Mouse (Mus musculus) forebrain, postnatal 0 days (tissue): ENCODE data around the gene Gm5431. TPM values are rescaled to one million over a fixed set of nuclear protein-coding genes. Genes with fewer than 3 reads are reported as not detected.

ENCODE experiments used
- ATAC-seq: fragments of 200-750 bp; cut with Nextera tagmentation; 2 replicates; pipeline ENCODE4 v1.8.0; 2017; ENCODE audit warnings: mild to moderate bottlenecking, moderate library complexity
- DNase-seq: peaks from one replicate; pipeline ENCODE4 v3.0.0-alpha.2; 2015
- H3K27ac ChIP-seq: fragments of 300-500 bp; sonication (generic); 2 replicates; pipeline ENCODE4 v1.5.1; 2014; ENCODE audit warnings: low read depth, mild to moderate bottlenecking, antibody characterized with exemption, low read length, moderate library complexity, mixed read lengths
- H3K27me3 ChIP-seq: fragments of 300-500 bp; sonication (generic); 2 replicates; pipeline ENCODE4 v1.6.1; 2014; ENCODE audit warnings: mild to moderate bottlenecking, low read length, mixed read lengths; ENCODE audit not compliant: insufficient read depth
- H3K36me3 ChIP-seq: fragments of 300-500 bp; sonication (generic); 2 replicates; pipeline ENCODE4 v1.6.1; 2014; ENCODE audit warnings: mild to moderate bottlenecking, moderate library complexity; ENCODE audit not compliant: insufficient read depth
- H3K4me1 ChIP-seq: fragments of 300-500 bp; sonication (generic); 2 replicates; pipeline ENCODE4 v1.6.1; 2014; ENCODE audit warnings: antibody characterized with exemption; ENCODE audit not compliant: insufficient read depth
- H3K4me2 ChIP-seq: fragments of 300-500 bp; sonication (generic); 2 replicates; pipeline ENCODE4 v1.6.1; 2014; ENCODE audit warnings: low read depth, mild to moderate bottlenecking, moderate library complexity
- H3K4me3 ChIP-seq: fragments of 300-500 bp; sonication (generic); 2 replicates; pipeline ENCODE4 v1.5.1; 2014; ENCODE audit warnings: low read depth, low read length, mixed read lengths
- H3K9ac ChIP-seq: fragments of 300-500 bp; sonication (generic); 2 replicates; pipeline ENCODE4 v1.6.1; 2014; ENCODE audit warnings: mild to moderate bottlenecking
- H3K9me3 ChIP-seq: fragments of 300-500 bp; sonication (generic); 2 replicates; pipeline ENCODE4 v1.6.1; 2016; ENCODE audit warnings: low read length
- CTCF ChIP-seq: sonication (generic); IDR thresholded peaks from 2 replicates; pipeline ENCODE4 v1.5.1; 2016; ENCODE audit warnings: antibody characterized with exemption, control low read depth, low read depth
- WGBS: fragments of 180-500 bp; shearing (Covaris S2); extraction: QIAGEN DNeasy Blood & Tissue Kit; methylation state at CpG from one replicate; pipeline ENCODE4 v1.1.7; 2014; 5-methylcytosine and 5-hydroxymethylcytosine counted together
- polyA plus RNA-seq: library from polyadenylated mRNA; unstranded; fragments of >200 nt; fragmentation: Nextera tagmentation; extraction: Ambion mirVana; gene quantifications from 2 replicates; pipeline ENCODE4 v1.2.1, GENCODE M21; 2015
- total RNA-seq: library from RNA; depleted of rRNA; stranded (reverse); fragments of >200 nt; gene quantifications from 2 replicates; pipeline ENCODE4 v1.2.3, GENCODE M21; 2014

Gene Gm5431
- total and polyA plus RNA-seq, 2 experiments from 2014 or later: 0.19 to 0.29 TPM

DNA sequence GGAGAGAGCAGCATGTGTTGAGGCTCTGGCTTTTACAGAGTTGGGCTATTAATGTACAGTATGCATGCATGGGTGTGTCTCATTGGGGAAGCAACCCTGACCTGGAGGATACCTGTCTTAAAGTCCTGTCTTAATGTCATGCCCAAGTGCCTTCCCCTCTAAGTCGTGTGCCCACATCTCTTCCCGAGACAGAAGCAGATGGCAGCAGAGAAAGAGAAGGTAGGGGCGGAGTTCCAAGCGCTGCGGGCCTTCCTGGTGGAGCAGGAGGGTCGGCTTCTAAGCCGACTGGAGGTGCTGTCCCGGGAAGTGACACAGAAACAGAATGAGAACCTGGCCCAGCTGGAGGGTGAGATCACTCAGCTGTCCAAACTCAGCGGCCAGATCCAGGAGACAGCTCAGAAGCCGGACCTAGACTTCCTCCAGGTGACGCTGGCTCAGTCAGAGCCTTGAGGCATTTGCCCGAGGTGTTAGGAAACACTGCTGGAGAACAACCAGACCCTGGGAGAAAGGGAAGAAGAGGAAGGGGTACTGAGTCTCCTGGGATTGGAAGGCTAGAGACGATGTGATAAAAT, 56.7 kb downstream of the Gm5431 start:
- no peak for ATAC-seq
- no peak for TF ChIP-seq CTCF
- WGBS: 41% methylated on average over 13 of the region's 13 CpGs

GRCm38 (mm10) chr11:48844309-48844708, 57.7 kb downstream of the Gm5431 start:
- no peaks in the 10 kb centered on the region for H3K4me1 ChIP-seq
- ATAC-seq: no peak

More for the DNA sequence above, 56.7 kb downstream of the Gm5431 start:
- H3K27me3 ChIP-seq: no peaks in the 10 kb centered on the region; the same call in 1 of the 2 replicates
- H3K4me3 ChIP-seq: no peak overlapping the region
- H3K4me1 ChIP-seq: no peaks in the 10 kb centered on the region
- DNase-seq: no peak
- no peaks in the 10 kb centered on the region for H3K36me3 ChIP-seq
- H3K4me2 ChIP-seq: no peak overlapping the region
- no peaks in the 10 kb centered on the region for H3K9me3 ChIP-seq
- H3K9ac ChIP-seq: no peak overlapping the region
- no peak overlapping the region for H3K27ac ChIP-seq

DNA sequence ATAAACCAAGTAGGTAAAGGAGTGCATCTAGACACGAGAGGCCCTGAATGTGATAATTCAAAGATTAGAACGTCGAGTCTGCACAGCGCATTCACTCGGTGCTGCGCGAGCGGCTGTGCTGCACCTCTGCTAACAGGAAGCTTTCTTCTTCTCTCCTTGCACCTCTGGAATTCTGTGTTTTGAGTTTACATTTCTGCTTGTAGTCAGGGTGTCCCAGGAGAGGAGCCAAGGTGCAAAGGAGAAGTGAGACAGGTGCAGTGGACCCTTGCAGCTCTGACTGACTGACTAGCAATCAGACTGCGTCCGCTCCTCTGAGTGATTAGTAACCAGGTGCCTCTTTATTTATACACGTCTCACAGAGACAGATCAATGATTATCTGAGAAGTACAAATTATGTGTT, 58.8 kb downstream of the Gm5431 start:
- WGBS: 85% methylated on average over 11 of the region's 11 CpGs
- H3K4me1 ChIP-seq: peaks cover 6% of the 10 kb centered on the region
- no peak for ATAC-seq
- no peaks in the 10 kb centered on the region for H3K36me3 ChIP-seq
- no peak overlapping the region for H3K9ac ChIP-seq
- H3K27ac ChIP-seq: no peak overlapping the region
- no peak for DNase-seq
- no peak overlapping the region for H3K4me2 ChIP-seq
- H3K4me3 ChIP-seq: no peak overlapping the region
- no peaks in the 10 kb centered on the region for H3K27me3 ChIP-seq
- no peaks in the 10 kb centered on the region for H3K9me3 ChIP-seq
- no peak for TF ChIP-seq CTCF

More at GRCm38 (mm10) chr11:48844309-48844708, 57.7 kb downstream of the Gm5431 start:
- Histone ChIP-seq H3K36me3 (no peaks in the 10 kb centered on the region), H3K9me3 (no peaks in the 10 kb centered on the region), H3K27me3 (no peaks in the 10 kb centered on the region; the same call in 1 of the 2 replicates), H3K27ac (no peak overlapping the region), H3K4me2 (no peak overlapping the region), H3K4me3 (no peak overlapping the region), H3K9ac (no peak overlapping the region)
- TF ChIP-seq CTCF: no peak
- WGBS: 49% methylated on average over 6 of the region's 6 CpGs
- DNase-seq: no peak

DNA sequence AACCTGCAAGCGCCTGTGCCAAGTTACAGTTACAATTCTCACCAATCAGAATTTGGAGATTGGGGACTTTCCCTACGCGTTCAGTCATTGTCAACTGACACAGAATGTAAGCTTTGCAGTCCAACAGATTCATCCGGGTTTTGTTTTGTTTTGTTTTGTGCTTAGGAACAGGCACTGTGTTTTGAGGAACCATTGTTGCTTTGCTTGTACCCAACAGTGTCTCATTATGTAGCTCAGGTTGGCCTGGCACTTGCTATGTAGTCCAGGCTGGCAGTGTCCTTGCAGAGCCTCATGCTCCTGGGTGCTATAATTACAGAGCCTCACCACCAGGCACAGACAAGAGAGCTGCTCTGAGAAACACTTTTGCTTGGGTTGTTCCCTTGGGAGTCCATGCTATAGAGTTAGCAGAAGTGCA, 59.6 kb downstream of the Gm5431 start:
- Histone ChIP-seq H3K27me3 (no peaks in the 10 kb centered on the region), H3K4me2 (no peak overlapping the region), H3K4me1 (peaks cover 7% of the 10 kb centered on the region), H3K27ac (no peak overlapping the region), H3K9me3 (no peaks in the 10 kb centered on the region), H3K9ac (no peak overlapping the region), H3K36me3 (no peaks in the 10 kb centered on the region), H3K4me3 (no peak overlapping the region)
- ATAC-seq (no peak), DNase-seq (no peak)
- 86% methylated on average over 4 of the region's 4 CpGs for WGBS
- TF ChIP-seq CTCF: no peak

- Histone ChIP-seq H3K27ac (no peak overlapping the region), H3K4me2 (no peak overlapping the region), H3K9ac (no peak overlapping the region), H3K4me1 (peaks cover 7% of the 10 kb centered on the region), H3K27me3 (no peaks in the 10 kb centered on the region), H3K36me3 (no peaks in the 10 kb centered on the region), H3K4me3 (no peak overlapping the region), H3K9me3 (no peaks in the 10 kb centered on the region)
- ATAC-seq: no peak
- TF ChIP-seq CTCF: no peak
- WGBS: 91% methylated on average over 5 of the region's 5 CpGs
- no peak for DNase-seq
Measured at GRCm38 (mm10) chr11:48841213-48841612, 60.8 kb downstream of the Gm5431 start.

- Histone ChIP-seq H3K36me3 (no peaks in the 10 kb centered on the region), H3K4me1 (peaks cover 7% of the 10 kb centered on the region), H3K4me2 (no peak overlapping the region), H3K9ac (no peak overlapping the region), H3K4me3 (no peak overlapping the region), H3K9me3 (no peaks in the 10 kb centered on the region), H3K27me3 (no peaks in the 10 kb centered on the region), H3K27ac (no peak overlapping the region)
- ATAC-seq (no peak), DNase-seq (no peak)
- no peak for TF ChIP-seq CTCF
Measured at GRCm38 (mm10) chr11:48840805-48841204, 61.2 kb downstream of the Gm5431 start.

DNA sequence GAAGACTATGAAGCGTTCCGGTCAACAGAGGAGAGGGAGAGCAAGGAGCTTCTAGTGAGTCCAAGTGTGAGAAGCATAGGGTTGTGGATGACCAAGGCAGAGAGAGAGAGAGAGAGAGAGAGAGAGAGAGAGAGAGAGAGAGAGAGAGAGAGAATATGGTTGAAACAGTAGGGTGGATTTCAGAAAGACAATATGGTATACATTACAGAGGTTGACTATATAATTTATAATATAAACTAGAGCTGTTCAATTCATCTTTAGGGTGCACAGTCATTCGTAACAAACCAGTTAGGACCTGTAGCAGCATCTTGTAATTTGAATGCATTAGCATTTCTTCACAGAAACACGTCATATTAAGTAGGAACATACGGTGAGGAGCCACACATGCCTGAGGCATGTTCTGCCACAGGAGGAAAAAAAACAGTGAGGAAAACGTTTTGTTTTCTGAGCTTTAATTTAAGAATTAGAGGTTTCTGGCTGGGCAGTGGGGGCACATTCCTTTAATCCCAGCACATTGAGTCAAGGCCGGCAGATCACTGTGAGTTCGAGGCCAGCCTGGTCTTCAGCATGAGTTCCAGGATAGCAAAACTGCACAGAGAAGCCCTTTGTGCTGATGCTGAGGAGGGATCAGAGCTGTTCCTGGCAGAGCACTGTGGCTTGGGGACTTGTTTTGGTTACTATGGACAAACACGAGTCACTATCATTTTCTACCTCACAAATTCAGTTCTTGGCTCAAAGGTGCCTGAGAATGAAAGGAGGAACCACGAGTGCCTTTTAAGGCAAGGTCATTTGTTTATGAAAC, 62.9 kb downstream of the Gm5431 start:
- H3K4me1 ChIP-seq: peaks cover 7% of the 10 kb centered on the region
- H3K36me3 ChIP-seq: no peaks in the 10 kb centered on the region
- no peak for DNase-seq
- H3K27me3 ChIP-seq: no peaks in the 10 kb centered on the region
- peak overlapping the region; percentile 40 for H3K27ac ChIP-seq
- no peak overlapping the region for H3K9ac ChIP-seq
- H3K4me3 ChIP-seq: peak overlapping the region; percentile 69
- no peak for TF ChIP-seq CTCF
- H3K4me2 ChIP-seq: peak overlapping the region; percentile 85
- H3K9me3 ChIP-seq: no peaks in the 10 kb centered on the region
- ATAC-seq: no peak
- WGBS: 61% methylated on average over 10 of the region's 10 CpGs
